Mouse (Mus musculus) hindbrain, embryonic 11.5 days (tissue): ENCODE data around the gene Inf2. TPM values are rescaled to one million over a fixed set of nuclear protein-coding genes. Genes with fewer than 3 reads are reported as not detected.

ENCODE experiments used
- ATAC-seq: fragments of 200-750 bp; cut with Nextera tagmentation; 2 replicates; pipeline ENCODE4 v1.8.0; 2017; ENCODE audit warnings: mild to moderate bottlenecking, moderate TSS enrichment, moderate library complexity; ENCODE audit not compliant: low FRiP score
- DNase-seq: peaks from one replicate; pipeline ENCODE4 v3.0.0-alpha.2; 2015; ENCODE audit warnings: low spot score
- H3K27ac ChIP-seq: fragments of 300-500 bp; sonication (generic); 2 replicates; pipeline ENCODE4 v1.5.1; 2014; ENCODE audit warnings: mild to moderate bottlenecking, low read depth, low read length
- H3K27me3 ChIP-seq: fragments of 300-500 bp; sonication (generic); 2 replicates; pipeline ENCODE4 v1.6.1; 2014; ENCODE audit warnings: mild to moderate bottlenecking, low read length, moderate library complexity, mixed read lengths; ENCODE audit not compliant: control insufficient read depth, insufficient read depth
- H3K36me3 ChIP-seq: fragments of 300-500 bp; sonication (generic); 2 replicates; pipeline ENCODE4 v1.6.1; 2014; ENCODE audit warnings: mild to moderate bottlenecking, low read length, moderate library complexity, mixed read lengths; ENCODE audit not compliant: control insufficient read depth, insufficient read depth
- H3K4me1 ChIP-seq: fragments of 300-500 bp; sonication (generic); replicated peaks from 2 replicates; pipeline ENCODE4 v1.6.1; 2014; ENCODE audit warnings: low read length, mixed read lengths; ENCODE audit not compliant: control insufficient read depth, insufficient read depth
- H3K4me2 ChIP-seq: fragments of 300-500 bp; sonication (generic); replicated peaks from 2 replicates; pipeline ENCODE4 v1.6.1; 2014; ENCODE audit warnings: mild to moderate bottlenecking, low read depth, low read length
- H3K4me3 ChIP-seq: fragments of 300-500 bp; sonication (generic); 2 replicates; pipeline ENCODE4 v1.5.1; 2014; ENCODE audit warnings: low read depth, low read length
- H3K9ac ChIP-seq: fragments of 300-500 bp; sonication (generic); 2 replicates; pipeline ENCODE4 v1.6.1; 2014; ENCODE audit warnings: low read depth, low read length
- H3K9me3 ChIP-seq: fragments of 300-500 bp; sonication (generic); 2 replicates; pipeline ENCODE4 v1.6.1; 2016; ENCODE audit warnings: low read length; ENCODE audit not compliant: control insufficient read depth
- WGBS: fragments of 180-500 bp; shearing (Covaris S2); extraction: QIAGEN DNeasy Blood & Tissue Kit; methylation state at CpG from one replicate; pipeline ENCODE4 v1.1.7; 2014; 5-methylcytosine and 5-hydroxymethylcytosine counted together
- polyA plus RNA-seq: library from polyadenylated mRNA; unstranded; fragments of >200 nt; fragmentation: Nextera tagmentation; extraction: Ambion mirVana; gene quantifications from 2 replicates; pipeline ENCODE4 v1.2.1, GENCODE M21; 2014

Inf2 gene
- polyA plus RNA-seq, 1 experiment from 2014 or later, result 1.2 TPM

GRCm38 (mm10) chr12:112589491-112590191 is 1.1 kb downstream of the Inf2 start:
- Histone ChIP-seq H3K9ac (no peak overlapping the region), H3K4me2 (peak overlapping the region; percentile 66), H3K9me3 (no peaks in the 10 kb centered on the region), H3K27me3 (peaks cover 14% of the 10 kb centered on the region), H3K27ac (no peak overlapping the region), H3K4me1 (no peaks in the 10 kb centered on the region; the same call in 1 of the 2 replicates), H3K4me3 (peak overlapping the region; percentile 32), H3K36me3 (no peaks in the 10 kb centered on the region)
- WGBS, result 68% methylated on average over 8 of the region's 8 CpGs
- no peak for ATAC-seq
- no peak for DNase-seq

GRCm38 (mm10) chr12:112590566-112591239 is 2.1 kb downstream of the Inf2 start:
- H3K4me3 ChIP-seq, result no peak overlapping the region
- 70% methylated on average over 8 of the region's 8 CpGs for WGBS
- ATAC-seq (no peak), DNase-seq (no peak)
- no peak overlapping the region for H3K9ac ChIP-seq
- H3K4me1 ChIP-seq, result no peaks in the 10 kb centered on the region; the same call in 1 of the 2 replicates
- no peak overlapping the region for H3K4me2 ChIP-seq
- no peaks in the 10 kb centered on the region for H3K9me3 ChIP-seq
- no peaks in the 10 kb centered on the region for H3K36me3 ChIP-seq
- no peak overlapping the region for H3K27ac ChIP-seq
- H3K27me3 ChIP-seq, result peaks cover 14% of the 10 kb centered on the region

- H3K36me3 ChIP-seq, result no peaks in the 10 kb centered on the region
- H3K4me2 ChIP-seq, result no peak overlapping the region
- no peak overlapping the region for H3K9ac ChIP-seq
- no peak for ATAC-seq
- no peaks in the 10 kb centered on the region for H3K9me3 ChIP-seq
- no peak for DNase-seq
- peaks cover 14% of the 10 kb centered on the region for H3K27me3 ChIP-seq
- WGBS, result 95% methylated on average over 5 of the region's 5 CpGs
- no peak overlapping the region for H3K4me3 ChIP-seq
- H3K27ac ChIP-seq, result no peak overlapping the region
- no peaks in the 10 kb centered on the region; the same call in 1 of the 2 replicates for H3K4me1 ChIP-seq
Observed at GRCm38 (mm10) chr12:112591240-112591639, 2.7 kb downstream of the Inf2 start.

GRCm38 (mm10) chr12:112591730-112592129 is 3.1 kb downstream of the Inf2 start:
- Histone ChIP-seq H3K27ac (no peak overlapping the region), H3K4me3 (no peak overlapping the region), H3K4me1 (no peaks in the 10 kb centered on the region; the same call in 1 of the 2 replicates)

GRCm38 (mm10) chr12:112592985-112593734 is 4.6 kb downstream of the Inf2 start:
- H3K9ac ChIP-seq, result no peak overlapping the region
- H3K9me3 ChIP-seq, result no peaks in the 10 kb centered on the region
- H3K27me3 ChIP-seq, result peaks cover 10% of the 10 kb centered on the region
- H3K4me3 ChIP-seq, result no peak overlapping the region
- no peak overlapping the region for H3K4me2 ChIP-seq
- H3K4me1 ChIP-seq, result no peaks in the 10 kb centered on the region
- DNase-seq (no peak), ATAC-seq (no peak)
- H3K36me3 ChIP-seq, result no peaks in the 10 kb centered on the region
- 70% methylated on average over 21 of the region's 21 CpGs for WGBS
- H3K27ac ChIP-seq, result no peak overlapping the region

More at GRCm38 (mm10) chr12:112591730-112592129, 3.1 kb downstream of the Inf2 start:
- peaks cover 14% of the 10 kb centered on the region for H3K27me3 ChIP-seq
- no peak overlapping the region for H3K4me2 ChIP-seq
- no peak overlapping the region for H3K9ac ChIP-seq
- H3K36me3 ChIP-seq, result no peaks in the 10 kb centered on the region
- WGBS, result 92% methylated on average over 3 of the region's 3 CpGs
- H3K9me3 ChIP-seq, result no peaks in the 10 kb centered on the region
- ATAC-seq (no peak), DNase-seq (no peak)

- 72% methylated on average over 16 of the region's 16 CpGs for WGBS
- Histone ChIP-seq H3K9me3 (no peaks in the 10 kb centered on the region), H3K4me2 (no peak overlapping the region), H3K27me3 (peaks cover 7% of the 10 kb centered on the region), H3K27ac (no peak overlapping the region), H3K4me1 (no peaks in the 10 kb centered on the region), H3K4me3 (no peak overlapping the region), H3K9ac (no peak overlapping the region), H3K36me3 (no peaks in the 10 kb centered on the region)
- DNase-seq, result no peak
- ATAC-seq, result no peak
Observed at GRCm38 (mm10) chr12:112593951-112594915, 5.6 kb downstream of the Inf2 start.

- Histone ChIP-seq H3K4me2 (no peak overlapping the region), H3K27me3 (no peaks in the 10 kb centered on the region; the same call in 1 of the 2 replicates), H3K36me3 (no peaks in the 10 kb centered on the region), H3K4me3 (no peak overlapping the region), H3K9me3 (no peaks in the 10 kb centered on the region), H3K9ac (no peak overlapping the region), H3K27ac (no peak overlapping the region), H3K4me1 (no peaks in the 10 kb centered on the region)
- 60% methylated on average over 4 of the region's 4 CpGs for WGBS
- ATAC-seq, result no peak
- DNase-seq, result no peak
Observed at GRCm38 (mm10) chr12:112594989-112595388, 6.4 kb downstream of the Inf2 start.

- H3K27ac ChIP-seq, result no peak overlapping the region
- no peaks in the 10 kb centered on the region for H3K9me3 ChIP-seq
- H3K9ac ChIP-seq, result no peak overlapping the region
- H3K4me1 ChIP-seq, result no peaks in the 10 kb centered on the region
- no peaks in the 10 kb centered on the region for H3K27me3 ChIP-seq
- H3K36me3 ChIP-seq, result no peaks in the 10 kb centered on the region
- no peak overlapping the region for H3K4me2 ChIP-seq
- ATAC-seq (no peak), DNase-seq (no peak)
- 78% methylated on average over 4 of the region's 4 CpGs for WGBS
- H3K4me3 ChIP-seq, result no peak overlapping the region
Observed at GRCm38 (mm10) chr12:112595626-112596025, 7.0 kb downstream of the Inf2 start.
